Mouse (Mus musculus) effector memory CD4-positive, alpha-beta T cell, adult 5 months (primary cell): Measurements from ENCODE around the gene Pramel3. TPM values are rescaled to one million over a fixed set of nuclear protein-coding genes. Genes with fewer than 3 reads are reported as not detected.

Source experiments
- polyA plus RNA-seq: library from polyadenylated mRNA; unstranded; fragments of 100-300 nt; shearing (Covaris generic); gene quantifications from one replicate; pipeline ENCODE4 v1.2.1, GENCODE M21; 2017

Gene Pramel3
- not detected for polyA plus RNA-seq

DNA sequence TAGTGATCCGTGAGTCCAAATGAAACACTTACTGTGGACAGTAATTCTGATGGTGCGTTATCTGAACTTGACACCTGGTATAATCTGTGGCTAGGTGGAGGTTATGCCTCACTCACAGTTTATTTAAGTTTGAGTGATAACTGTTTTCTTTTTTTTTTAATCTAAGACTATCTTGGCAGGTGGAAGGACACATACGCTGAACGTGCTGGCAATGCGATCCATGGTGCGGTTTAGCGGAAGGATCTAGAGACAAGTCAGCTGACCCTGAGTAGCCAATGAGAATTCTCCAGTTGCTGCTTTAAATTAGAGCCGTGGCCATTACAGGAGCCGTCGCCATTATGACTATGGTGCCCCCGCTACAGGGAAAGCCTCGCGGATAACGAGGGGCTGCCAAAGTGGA is at the start of gene Pramel3:
Gene Pramel3, plus strand, starts transcription at position 301 of the 400 bp plus-strand sequence.

Other genes starting within 250 kb of the Pramel3 start
- not detected for gene Gm15023, start 124.7 kb upstream of the Pramel3 start, polyA plus RNA-seq
- gene Tceal6, start 91.6 kb upstream of the Pramel3 start, polyA plus RNA-seq = not detected
- gene Gm5128, start 71.0 kb downstream of the Pramel3 start, polyA plus RNA-seq = 0.10 TPM
- gene Gm7903, start 131.5 kb downstream of the Pramel3 start, polyA plus RNA-seq = not detected
- gene AV320801, start 192.3 kb downstream of the Pramel3 start, polyA plus RNA-seq = not detected